Mouse (Mus musculus): ENCODE results near the gene Aff3. TPM values are rescaled to one million over a fixed set of nuclear protein-coding genes. Genes with fewer than 3 reads are reported as not detected.

Aff3 gene
- polyA plus RNA-seq, 1 experiment from 2014 or later = 2.1 TPM

DNA sequence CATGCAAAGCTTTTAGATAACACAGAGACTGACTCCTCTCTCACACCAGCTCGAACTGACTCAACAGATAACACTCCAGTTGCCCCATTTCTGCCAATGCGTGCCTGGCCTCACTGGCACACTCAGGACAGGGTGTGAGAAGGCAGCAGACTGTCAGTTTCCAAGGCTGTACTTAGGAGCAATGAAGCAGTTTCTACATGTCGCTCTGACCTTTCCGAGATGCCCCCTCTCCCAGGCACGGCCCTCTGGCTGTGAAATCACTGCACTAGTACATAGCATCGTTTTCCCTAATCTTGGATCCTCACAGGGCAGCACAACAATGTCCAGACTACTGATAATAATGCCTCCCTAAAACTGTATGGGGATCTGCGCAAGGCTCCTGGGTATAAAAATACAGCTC lies 132.2 kb downstream of the Aff3 start:
- WGBS = 91% methylated on average over 7 of the region's 7 CpGs
- no peaks in the 10 kb centered on the region for H3K27me3 ChIP-seq (replicated peaks; ENCODE audit: control insufficient read depth, insufficient read depth, low read length)
- H3K4me1 ChIP-seq (replicated peaks; ENCODE audit: control insufficient read depth, insufficient read depth, low read length) = no peaks in the 10 kb centered on the region
- no peak overlapping the region for H3K9ac ChIP-seq (ENCODE audit: low read depth, low read length)
- no peak for TF ChIP-seq CTCF (IDR thresholded peaks at IDR 0.05; ENCODE audit: low read depth)
- H3K27ac ChIP-seq (ENCODE audit: low read depth, low read length) = no peak overlapping the region
- no peaks in the 10 kb centered on the region for H3K36me3 ChIP-seq (ENCODE audit: control insufficient read depth, insufficient read depth)
- no peak overlapping the region for H3K4me2 ChIP-seq (replicated peaks; ENCODE audit: low read depth)
- ATAC-seq = no peak
- no peak overlapping the region for H3K4me3 ChIP-seq (ENCODE audit: low read depth, low read length)
- H3K9me3 ChIP-seq (ENCODE audit: control insufficient read depth) = no peaks in the 10 kb centered on the region

DNA sequence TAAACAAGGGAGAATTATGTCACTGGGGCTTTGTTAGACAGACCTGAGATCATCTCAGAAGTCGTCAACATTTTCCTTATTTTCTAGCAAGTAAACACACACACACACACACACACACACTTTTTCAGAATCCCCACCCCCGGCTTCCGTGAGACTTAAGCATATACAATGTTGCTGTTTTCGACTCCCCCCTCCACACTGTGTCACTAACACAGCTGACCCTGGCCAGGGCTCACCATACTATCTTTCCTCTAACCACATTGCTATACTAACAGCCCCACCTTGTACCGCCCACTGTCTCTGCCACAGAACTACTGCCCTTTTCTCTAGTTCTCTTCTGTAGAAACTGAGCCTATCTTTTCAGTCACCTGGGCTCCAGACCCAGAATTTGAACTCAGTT lies 136.1 kb downstream of the Aff3 start:
- no peaks in the 10 kb centered on the region for H3K27me3 ChIP-seq (replicated peaks; ENCODE audit: control insufficient read depth, insufficient read depth, low read length)
- ATAC-seq = no peak
- WGBS = 80% methylated on average over 5 of the region's 5 CpGs
- no peak overlapping the region for H3K4me3 ChIP-seq (ENCODE audit: low read depth, low read length)
- no peaks in the 10 kb centered on the region for H3K36me3 ChIP-seq (ENCODE audit: control insufficient read depth, insufficient read depth)
- no peaks in the 10 kb centered on the region for H3K4me1 ChIP-seq (replicated peaks; ENCODE audit: control insufficient read depth, insufficient read depth, low read length)
- TF ChIP-seq CTCF (IDR thresholded peaks at IDR 0.05; ENCODE audit: low read depth) = no peak
- no peaks in the 10 kb centered on the region for H3K9me3 ChIP-seq (ENCODE audit: control insufficient read depth)
- no peak overlapping the region for H3K4me2 ChIP-seq (replicated peaks; ENCODE audit: low read depth)
- no peak overlapping the region for H3K27ac ChIP-seq (ENCODE audit: low read depth, low read length)
- H3K9ac ChIP-seq (ENCODE audit: low read depth, low read length) = no peak overlapping the region

DNA sequence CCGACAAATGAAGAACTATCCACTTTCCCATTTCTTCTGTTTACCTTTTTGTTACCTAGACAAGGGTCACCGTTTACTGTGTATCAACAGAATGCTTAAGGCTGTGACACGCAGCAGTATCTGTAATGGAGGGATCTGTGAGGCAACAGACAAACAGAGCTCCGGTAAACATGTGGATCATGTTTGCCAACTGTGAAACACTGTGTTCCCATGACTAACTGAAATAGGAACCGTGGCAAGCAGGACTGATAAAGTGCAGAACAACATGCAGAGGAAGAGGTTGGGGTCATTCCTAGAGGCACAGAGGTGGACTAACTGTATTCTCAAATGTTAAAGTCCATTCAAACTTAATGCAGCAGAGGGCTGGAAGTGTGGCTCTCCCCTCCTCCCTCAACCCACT lies 138.2 kb downstream of the Aff3 start:
- no peak overlapping the region for H3K27ac ChIP-seq (ENCODE audit: low read depth, low read length)
- no peak overlapping the region for H3K4me3 ChIP-seq (ENCODE audit: low read depth, low read length)
- H3K9ac ChIP-seq (ENCODE audit: low read depth, low read length) = no peak overlapping the region
- H3K4me1 ChIP-seq (replicated peaks; ENCODE audit: control insufficient read depth, insufficient read depth, low read length) = no peaks in the 10 kb centered on the region
- no peaks in the 10 kb centered on the region for H3K9me3 ChIP-seq (ENCODE audit: control insufficient read depth)
- TF ChIP-seq CTCF (IDR thresholded peaks at IDR 0.05; ENCODE audit: low read depth) = no peak
- no peaks in the 10 kb centered on the region for H3K36me3 ChIP-seq (ENCODE audit: control insufficient read depth, insufficient read depth)
- no peak overlapping the region for H3K4me2 ChIP-seq (replicated peaks; ENCODE audit: low read depth)
- H3K27me3 ChIP-seq (replicated peaks; ENCODE audit: control insufficient read depth, insufficient read depth, low read length) = no peaks in the 10 kb centered on the region
- 65% methylated on average over 5 of the region's 5 CpGs for WGBS
- ATAC-seq = no peak

GRCm38 (mm10) chr1:38521651-38522050 lies 143.1 kb downstream of the Aff3 start:
- H3K36me3 ChIP-seq (ENCODE audit: control insufficient read depth, insufficient read depth) = no peaks in the 10 kb centered on the region
- H3K9me3 ChIP-seq (ENCODE audit: control insufficient read depth) = no peaks in the 10 kb centered on the region
- no peak for TF ChIP-seq CTCF (IDR thresholded peaks at IDR 0.05; ENCODE audit: low read depth)
- WGBS = 94% methylated on average over 11 of the region's 11 CpGs
- H3K4me1 ChIP-seq (replicated peaks; ENCODE audit: control insufficient read depth, insufficient read depth, low read length) = no peaks in the 10 kb centered on the region
- H3K27ac ChIP-seq (ENCODE audit: low read depth, low read length) = no peak overlapping the region; the same call in 1 of the 2 replicates
- no peak for ATAC-seq
- no peaks in the 10 kb centered on the region for H3K27me3 ChIP-seq (replicated peaks; ENCODE audit: control insufficient read depth, insufficient read depth, low read length)
- no peak overlapping the region for H3K4me2 ChIP-seq (replicated peaks; ENCODE audit: low read depth)
- no peak overlapping the region for H3K9ac ChIP-seq (ENCODE audit: low read depth, low read length)
- no peak overlapping the region for H3K4me3 ChIP-seq (ENCODE audit: low read depth, low read length)

DNA sequence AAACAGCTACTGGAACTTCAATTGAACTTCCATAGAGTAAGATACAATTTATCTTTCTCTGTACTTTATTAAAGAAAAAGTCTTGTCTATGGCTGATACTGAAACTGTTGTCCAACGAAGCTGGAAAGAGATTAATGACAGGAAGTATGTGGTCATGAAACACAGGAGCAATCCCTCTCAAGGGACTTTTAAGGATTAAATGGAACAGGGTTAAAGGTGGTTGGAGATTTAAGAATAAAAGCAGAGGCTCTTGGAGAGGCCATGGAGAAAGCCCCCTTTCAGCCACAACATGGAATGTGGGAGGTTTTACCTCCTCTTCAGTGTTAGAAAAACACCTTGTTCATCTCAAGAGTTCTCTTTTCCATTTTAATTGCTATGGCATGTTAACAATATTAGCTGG lies 148.5 kb downstream of the Aff3 start:
- H3K36me3 ChIP-seq (ENCODE audit: control insufficient read depth, insufficient read depth) = no peaks in the 10 kb centered on the region
- no peaks in the 10 kb centered on the region for H3K27me3 ChIP-seq (replicated peaks; ENCODE audit: control insufficient read depth, insufficient read depth, low read length)
- no peaks in the 10 kb centered on the region for H3K4me1 ChIP-seq (replicated peaks; ENCODE audit: control insufficient read depth, insufficient read depth, low read length)
- H3K9ac ChIP-seq (ENCODE audit: low read depth, low read length) = no peak overlapping the region
- no peak overlapping the region for H3K27ac ChIP-seq (ENCODE audit: low read depth, low read length)
- H3K4me3 ChIP-seq (ENCODE audit: low read depth, low read length) = no peak overlapping the region
- H3K9me3 ChIP-seq (ENCODE audit: control insufficient read depth) = no peaks in the 10 kb centered on the region
- TF ChIP-seq CTCF (IDR thresholded peaks at IDR 0.05; ENCODE audit: low read depth) = no peak
- WGBS = 27% methylated on average over 1 of the region's 1 CpGs
- ATAC-seq = no peak
- no peak overlapping the region for H3K4me2 ChIP-seq (replicated peaks; ENCODE audit: low read depth)

DNA sequence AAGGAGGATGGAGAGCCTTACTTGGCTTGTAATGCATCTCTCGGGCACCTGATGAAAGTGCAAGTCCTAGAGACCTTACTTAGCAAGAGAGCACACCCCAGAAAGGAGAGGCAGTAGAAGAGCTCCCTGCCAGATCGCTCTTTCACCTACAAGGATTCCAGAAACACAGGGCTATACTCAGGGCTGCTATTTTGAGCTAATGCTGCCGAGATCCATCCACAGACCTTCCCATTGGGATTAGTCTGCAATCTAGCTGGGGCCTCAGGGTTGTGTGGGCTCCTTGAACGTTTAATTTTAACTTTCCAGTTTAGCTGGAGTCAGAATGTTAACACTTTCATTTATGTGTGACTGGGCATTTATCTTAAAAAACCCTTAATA lies 150.1 kb downstream of the Aff3 start:
- Histone ChIP-seq H3K4me2 (replicated peaks; ENCODE audit: low read depth) (no peak overlapping the region), H3K9me3 (ENCODE audit: control insufficient read depth) (no peaks in the 10 kb centered on the region), H3K27me3 (replicated peaks; ENCODE audit: control insufficient read depth, insufficient read depth, low read length) (no peaks in the 10 kb centered on the region), H3K36me3 (ENCODE audit: control insufficient read depth, insufficient read depth) (no peaks in the 10 kb centered on the region), H3K9ac (ENCODE audit: low read depth, low read length) (no peak overlapping the region), H3K4me3 (ENCODE audit: low read depth, low read length) (no peak overlapping the region), H3K27ac (ENCODE audit: low read depth, low read length) (no peak overlapping the region), H3K4me1 (replicated peaks; ENCODE audit: control insufficient read depth, insufficient read depth, low read length) (no peaks in the 10 kb centered on the region)
- 59% methylated on average over 4 of the region's 4 CpGs for WGBS
- ATAC-seq = no peak
- no peak for TF ChIP-seq CTCF (IDR thresholded peaks at IDR 0.05; ENCODE audit: low read depth)

DNA sequence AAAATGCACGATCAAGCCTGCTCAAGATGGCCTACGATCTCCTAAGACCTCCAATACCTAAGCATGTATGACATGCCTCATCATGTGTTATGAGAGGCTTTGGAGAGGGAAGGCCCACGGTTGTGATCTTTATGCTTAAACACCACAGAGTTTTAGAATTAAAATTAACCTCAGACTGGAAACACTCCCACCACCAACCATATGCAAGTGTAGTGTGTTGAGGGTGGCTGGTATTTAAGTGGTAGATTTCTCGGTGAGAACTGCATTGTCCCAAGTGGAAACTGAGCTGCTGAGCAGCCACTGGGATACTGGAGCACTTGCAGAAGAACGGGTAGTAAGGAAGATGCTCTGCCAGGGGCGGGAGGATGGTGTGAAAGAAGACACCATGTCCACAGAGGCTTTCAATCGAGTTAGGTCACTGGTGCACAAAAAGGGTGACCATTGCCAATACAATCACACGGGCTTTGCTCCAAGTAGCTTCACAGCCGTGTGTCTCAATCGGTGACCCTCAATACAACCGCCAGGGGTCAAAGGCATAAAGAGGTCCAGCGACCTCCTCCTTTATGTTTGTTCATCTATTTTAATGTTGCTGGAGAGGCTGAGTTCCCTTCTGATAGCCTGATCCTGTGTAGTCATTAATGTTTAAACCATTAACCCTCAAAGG lies 150.7 kb downstream of the Aff3 start:
- Histone ChIP-seq H3K4me1 (replicated peaks; ENCODE audit: control insufficient read depth, insufficient read depth, low read length) (no peaks in the 10 kb centered on the region), H3K4me3 (ENCODE audit: low read depth, low read length) (no peak overlapping the region), H3K4me2 (replicated peaks; ENCODE audit: low read depth) (no peak overlapping the region), H3K36me3 (ENCODE audit: control insufficient read depth, insufficient read depth) (no peaks in the 10 kb centered on the region), H3K27ac (ENCODE audit: low read depth, low read length) (no peak overlapping the region), H3K9ac (ENCODE audit: low read depth, low read length) (no peak overlapping the region), H3K27me3 (replicated peaks; ENCODE audit: control insufficient read depth, insufficient read depth, low read length) (no peaks in the 10 kb centered on the region), H3K9me3 (ENCODE audit: control insufficient read depth) (no peaks in the 10 kb centered on the region)
- WGBS = 77% methylated on average over 12 of the region's 12 CpGs
- ATAC-seq = no peak
- TF ChIP-seq CTCF (IDR thresholded peaks at IDR 0.05; ENCODE audit: low read depth) = no peak
